ENCODE assay signal across 8 mouse cellular contexts in the genomic region with DNA sequence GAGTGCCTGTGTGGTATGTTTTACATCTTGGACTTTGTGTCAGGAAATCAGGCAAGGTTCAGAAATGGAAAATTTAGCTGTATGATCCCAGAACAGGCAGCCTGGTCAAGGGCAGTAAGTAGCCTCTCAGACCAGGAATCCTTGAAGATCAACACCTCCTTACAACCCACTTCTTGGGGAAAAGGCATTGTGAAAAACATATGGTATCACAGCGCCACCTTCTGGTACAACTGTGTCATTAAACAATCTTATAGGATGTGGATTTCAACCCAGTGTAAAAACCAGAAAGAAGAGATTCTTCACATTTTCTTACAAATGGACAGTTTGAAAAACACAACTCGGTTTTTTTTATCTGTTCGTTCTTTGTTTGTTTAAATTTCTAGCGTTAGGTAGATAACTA.
DNase-seq lines count a peak whose midpoint lies in the region; ATAC-seq lines count a peak whose summit lies in the region.

No protein-coding gene starts in this region.

- ATAC-seq in erythroid progenitor cell, adult 5-6 weeks (replicated peaks; ENCODE audit: low FRiP score, poor library complexity, severe bottlenecking), result no peak

- intact Hi-C loops in heart, postnatal 25 days (cut with DNase I), result loop anchor here (1.0 to 2.0 kb wide), 2 partner anchors 41 to 379 kb away; no protein-coding TSS in a partner anchor

- DNase-seq in heart, adult 8-10 months (ENCODE audit: low spot score), result peak; percentile 38
- DNase-seq in heart, postnatal 25 days (ENCODE audit: low spot score), result no peak
- DNase-seq in right cerebral cortex, postnatal 14 days, result peak; percentile 33
- no peak for DNase-seq in right cerebral cortex, postnatal 25 days
- DNase-seq in cerebellum, postnatal 25 days, result peak; percentile 17 to 61
- peak; percentile 34 to 68 for DNase-seq in layer of hippocampus, postnatal 14 days (ENCODE audit: low spot score in 2 of 2)
- DNase-seq in retina, postnatal 7 days (ENCODE audit: low read depth, low spot score), result peak; percentile 45

Comparison
In these comparisons a context has a peak if more than half of its experiments do, and no peak if none do; other contexts are left out.
1. DNase-seq: peak in heart, adult 8-10 months (single experiment), right cerebral cortex, postnatal 14 days (single experiment), cerebellum, postnatal 25 days (2 of 2), layer of hippocampus, postnatal 14 days (2 of 2) and retina, postnatal 7 days (single experiment); none in heart, postnatal 25 days (single experiment) and right cerebral cortex, postnatal 25 days (single experiment).